Mouse (Mus musculus): Measurements from ENCODE around the gene Supt20. TPM values are rescaled to one million over a fixed set of nuclear protein-coding genes. Genes with fewer than 3 reads are reported as not detected.
"Not testable (repeated sequence)": the region's sequence is repeated elsewhere in the genome, so short reads cannot be mapped to it uniquely, and the experiment has no call there.

Supt20 gene
- total RNA-seq, 2 experiments from 2014 or later: 9.5 to 13.3 TPM

DNA sequence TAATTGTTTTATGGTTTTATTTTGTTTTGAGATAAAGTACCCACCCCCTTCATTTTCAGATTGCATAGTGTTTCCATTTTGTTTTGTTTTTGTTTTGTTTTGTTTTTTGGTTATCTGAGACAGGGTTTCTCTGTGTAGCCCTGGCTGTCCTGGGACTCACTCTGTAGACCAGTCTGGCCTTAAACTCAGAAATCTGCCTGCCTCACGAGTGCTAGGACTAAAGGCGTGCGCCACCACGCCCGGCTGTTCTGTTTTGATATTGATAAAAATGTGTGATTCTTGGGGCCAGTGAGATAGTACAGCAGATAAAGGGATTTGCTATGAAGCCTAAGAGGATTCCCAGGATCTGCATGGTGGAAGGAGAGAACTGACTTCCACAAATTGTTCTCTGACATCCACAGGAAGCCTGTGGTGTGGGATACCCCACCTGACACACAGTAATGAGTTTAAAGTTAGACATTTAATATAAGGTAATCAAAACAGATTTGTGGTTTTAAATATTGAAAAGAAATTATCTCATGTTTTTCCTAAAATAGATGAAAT, 7.2 kb downstream of the Supt20 start:
- no peak for DNase-seq (ENCODE audit: low spot score)

DNA sequence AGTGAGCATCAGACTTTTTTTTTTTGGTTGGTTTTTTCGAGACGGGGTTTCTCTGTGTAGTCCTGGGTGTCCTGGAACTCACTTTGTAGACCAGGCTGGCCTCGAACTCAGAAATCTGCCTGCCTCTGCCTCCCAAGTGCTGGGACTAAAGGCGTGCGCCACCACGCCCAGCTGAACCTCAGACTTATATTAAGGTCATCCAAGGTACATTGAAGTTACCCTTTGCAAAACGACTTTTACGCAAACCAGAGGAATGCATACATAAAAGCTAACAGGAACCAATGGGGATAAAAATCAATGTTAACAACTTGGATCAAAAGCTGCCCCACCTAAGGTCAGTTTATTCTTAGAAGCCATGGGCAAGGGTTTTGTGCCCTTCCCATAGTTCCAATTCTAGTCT, 11.5 kb downstream of the Supt20 start:
- not testable (repeated sequence) for DNase-seq (ENCODE audit: low spot score)

DNA sequence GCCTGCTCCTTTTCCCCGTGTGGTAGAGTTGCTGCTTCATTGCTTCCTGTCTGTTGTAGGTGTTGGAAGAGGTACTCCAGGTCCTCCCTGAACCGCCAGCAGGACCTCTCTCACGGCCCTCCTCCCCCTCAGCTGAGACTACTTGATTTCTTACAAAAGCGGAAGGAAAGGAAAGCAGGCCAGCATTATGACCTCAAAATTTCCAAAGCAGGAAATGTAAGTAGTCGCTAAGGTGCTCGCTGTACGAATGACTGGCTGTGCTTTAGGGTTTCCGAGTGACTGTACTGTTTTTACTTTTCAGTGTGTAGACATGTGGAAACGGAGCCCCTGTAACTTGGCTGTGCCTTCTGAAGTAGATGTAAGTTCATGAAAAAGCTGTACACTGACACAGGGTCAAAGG, 16.4 kb downstream of the Supt20 start:
- no peak for DNase-seq (ENCODE audit: low spot score)

DNA sequence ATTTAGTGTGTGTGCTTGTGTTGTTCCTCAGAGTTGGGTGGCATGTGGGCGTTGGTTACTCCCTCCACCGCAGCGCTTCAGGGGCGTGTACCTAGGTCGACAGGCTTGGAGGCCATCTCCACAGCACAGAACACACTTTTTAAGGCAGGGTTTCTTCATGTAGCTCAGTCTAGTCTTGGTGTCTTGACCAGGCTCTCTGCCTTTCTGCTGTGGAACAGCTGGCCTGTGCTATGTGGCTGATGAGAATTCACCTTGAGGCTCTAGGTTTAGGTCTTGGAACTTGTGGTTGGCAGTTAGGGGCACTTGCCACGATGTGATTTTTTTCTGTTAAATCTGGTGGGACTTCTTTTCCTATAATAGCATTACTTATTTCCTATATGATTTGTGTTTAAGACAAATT, 21.6 kb downstream of the Supt20 start, which contains the start of gene Gm21958:
Gene Gm21958 (minus strand): TSS at position 101 of the 400 bp plus-strand sequence.
- no peak for DNase-seq (ENCODE audit: low spot score)

DNA sequence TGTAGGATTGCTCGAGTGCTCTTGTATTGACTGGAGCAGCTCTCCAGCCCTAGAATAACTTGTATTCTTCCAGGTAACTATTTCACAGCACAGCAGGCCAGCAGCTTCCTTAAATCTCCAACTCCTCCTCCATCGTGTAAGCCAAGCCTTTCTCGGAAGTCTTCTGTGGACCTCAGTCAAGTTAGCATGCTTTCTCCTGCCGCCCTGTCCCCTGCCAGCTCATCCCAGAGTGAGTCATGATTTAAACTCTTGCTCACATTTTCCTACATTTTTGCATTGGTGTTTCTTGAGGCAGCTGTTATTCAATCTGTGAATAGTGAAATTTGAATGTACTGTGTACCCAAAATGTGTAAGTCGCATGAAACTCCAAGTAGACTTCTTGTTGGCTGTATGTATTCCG, 22.9 kb downstream of the Supt20 start:
- no peak for DNase-seq (ENCODE audit: low spot score)

DNA sequence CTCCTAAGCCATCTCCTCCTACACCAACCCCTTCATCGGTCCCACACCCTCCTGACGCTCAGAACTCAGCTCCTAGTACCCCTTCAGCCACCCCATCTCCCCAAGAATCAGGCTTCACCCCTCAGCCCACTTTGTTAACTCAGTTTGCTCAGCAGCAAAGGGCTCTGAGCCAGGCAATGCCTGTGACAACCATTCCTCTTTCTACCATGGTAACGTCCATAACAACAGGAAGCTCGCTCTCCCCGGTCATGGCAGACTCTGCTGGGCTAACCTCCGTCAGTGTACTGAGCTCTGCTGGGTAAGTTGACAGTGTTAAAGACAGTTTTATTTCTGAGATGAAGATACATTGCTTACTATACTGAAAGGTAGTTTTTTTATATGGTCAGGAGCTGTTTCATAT, 24.7 kb downstream of the Supt20 start:
- no peak for DNase-seq (ENCODE audit: low spot score)

DNA sequence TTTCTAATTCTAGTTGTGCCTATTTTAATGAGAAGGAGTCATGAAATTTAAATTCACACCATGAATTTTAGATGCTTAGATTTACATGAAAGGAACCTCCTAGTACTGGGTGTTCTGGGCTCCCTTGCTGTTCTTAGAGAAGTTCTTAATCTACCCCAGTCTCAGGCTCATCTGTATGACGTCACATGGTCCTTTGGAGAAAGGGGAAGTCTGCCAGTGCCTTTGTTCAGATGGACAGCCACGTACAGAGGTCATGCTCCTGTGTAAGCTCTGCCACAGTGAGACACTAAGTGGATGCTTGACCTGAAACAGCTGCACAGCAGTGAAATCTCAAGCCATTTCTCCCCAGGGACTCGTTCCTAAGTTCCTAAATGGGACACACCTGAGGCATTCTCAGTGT, 26.3 kb downstream of the Supt20 start:
- DNase-seq (ENCODE audit: low spot score): no peak

DNA sequence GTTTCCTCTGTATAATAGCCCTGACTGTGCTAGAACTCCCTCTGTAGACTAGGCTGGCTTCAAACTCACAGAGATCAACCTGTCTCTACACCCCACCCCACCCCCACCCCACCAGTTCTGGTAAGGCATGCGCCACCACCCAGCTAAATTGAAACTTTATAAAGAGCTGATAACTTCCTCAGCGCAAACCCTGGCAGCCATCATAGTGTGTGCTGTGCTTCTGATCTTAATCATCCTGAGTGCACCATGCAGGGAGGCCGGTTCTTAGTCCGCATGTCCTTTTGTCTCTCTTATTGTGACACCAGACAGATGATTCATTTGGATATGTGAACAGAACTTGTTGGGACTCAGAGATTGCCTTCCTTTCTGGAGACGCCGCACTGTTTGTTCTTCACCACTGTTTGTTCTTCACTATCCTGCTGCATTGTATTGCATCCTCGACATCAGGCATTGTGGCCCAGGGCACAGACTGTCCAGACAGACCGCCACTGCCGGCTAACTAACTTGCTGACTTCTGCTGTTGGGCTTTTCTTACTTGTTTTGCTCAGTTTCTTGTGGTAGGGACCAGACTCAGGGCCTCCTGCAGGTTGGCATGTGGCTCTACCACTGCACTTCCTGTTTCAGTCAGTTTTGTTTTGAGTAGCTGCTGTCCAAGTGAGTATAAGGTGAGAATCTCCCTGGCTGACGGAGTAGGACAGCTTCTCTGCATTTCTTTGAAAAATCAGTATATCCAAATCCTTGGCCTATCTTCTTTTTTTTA, 31.3 kb downstream of the Supt20 start:
- DNase-seq (ENCODE audit: low spot score): no peak

DNA sequence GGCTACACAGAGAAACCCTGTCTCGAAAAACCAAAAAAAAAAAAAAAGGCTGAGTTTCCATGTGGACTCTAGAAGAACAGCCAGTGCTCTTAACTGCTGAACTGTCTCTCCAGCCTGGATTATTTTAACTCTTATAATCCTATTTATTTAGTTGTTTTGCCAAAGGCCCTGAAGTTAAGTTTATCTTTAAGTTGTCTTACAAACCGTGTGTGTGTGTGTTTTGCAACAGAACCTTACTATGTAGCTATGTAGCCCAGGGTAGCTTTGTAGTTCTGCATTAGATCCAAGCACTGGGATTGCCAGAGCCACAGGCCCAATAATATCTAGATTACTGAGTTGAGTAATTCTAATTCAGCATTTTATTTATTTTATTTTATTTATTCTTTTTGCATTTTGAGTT, 32.7 kb downstream of the Supt20 start:
- DNase-seq (ENCODE audit: low spot score): no peak

DNA sequence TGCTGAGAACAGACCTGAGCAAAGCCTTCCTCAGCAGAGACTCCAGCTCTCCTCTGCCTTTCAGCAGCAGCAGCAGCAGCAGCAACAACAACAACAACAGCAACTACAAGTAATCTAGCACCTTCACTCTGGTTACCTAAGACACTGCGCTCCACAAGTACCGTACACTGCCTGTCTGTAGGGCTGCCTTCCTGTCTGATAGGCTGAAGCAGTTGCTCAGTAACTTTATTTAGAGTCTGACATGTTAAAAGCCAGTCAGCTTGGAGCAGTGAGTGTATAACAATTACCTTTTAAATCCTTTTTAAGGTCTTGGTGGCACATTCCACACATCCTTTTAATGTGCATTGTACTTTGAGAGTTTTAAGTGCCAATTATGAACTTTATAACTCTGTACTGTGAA, 35.0 kb downstream of the Supt20 start:
- DNase-seq (ENCODE audit: low spot score): no peak

DNA sequence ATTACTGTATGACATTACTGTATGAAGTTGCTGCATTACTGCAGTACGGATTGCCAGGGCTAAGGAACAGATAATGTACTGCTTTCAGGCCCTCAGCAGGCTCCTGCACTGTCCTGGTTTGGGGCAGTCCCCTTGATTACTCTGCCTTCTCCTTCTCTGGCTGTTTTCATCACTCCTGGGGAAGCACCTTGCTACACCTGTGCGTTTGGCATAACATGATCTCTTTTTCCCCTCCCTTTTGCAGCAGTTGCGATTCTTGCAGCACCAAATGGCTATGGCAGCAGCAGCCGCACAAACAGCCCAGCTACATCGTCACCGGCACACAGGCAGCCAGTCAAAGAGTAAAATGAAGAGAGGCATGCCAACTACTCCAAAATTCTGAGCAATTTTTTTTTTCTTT, 35.5 kb downstream of the Supt20 start:
- no peak for DNase-seq (ENCODE audit: low spot score)

DNA sequence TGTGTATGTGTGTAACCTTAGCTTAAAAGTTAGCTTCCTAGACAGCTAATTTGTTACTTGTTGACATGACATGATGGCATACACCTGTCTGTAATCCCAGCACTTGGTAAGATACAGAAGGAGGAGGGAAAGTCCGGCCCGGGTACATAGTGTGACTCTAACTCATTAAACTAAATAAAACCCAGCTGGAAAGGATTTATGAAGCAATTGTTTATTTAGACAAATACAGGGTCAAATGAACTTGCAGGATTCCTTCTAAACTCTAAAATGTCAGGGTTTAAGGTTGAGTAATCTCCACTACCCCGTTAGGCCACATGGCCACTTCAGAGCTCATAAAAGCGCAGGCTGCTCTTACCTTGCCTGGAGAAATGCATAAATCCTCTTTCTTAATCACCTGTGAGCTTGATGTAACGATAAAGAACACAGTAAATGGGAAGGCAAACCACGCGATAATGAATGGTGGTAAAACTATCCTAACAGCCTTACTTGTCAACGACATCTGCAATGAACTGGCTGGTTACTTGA, 39.1 kb downstream of the Supt20 start:
- DNase-seq (ENCODE audit: low spot score): no peak

DNA sequence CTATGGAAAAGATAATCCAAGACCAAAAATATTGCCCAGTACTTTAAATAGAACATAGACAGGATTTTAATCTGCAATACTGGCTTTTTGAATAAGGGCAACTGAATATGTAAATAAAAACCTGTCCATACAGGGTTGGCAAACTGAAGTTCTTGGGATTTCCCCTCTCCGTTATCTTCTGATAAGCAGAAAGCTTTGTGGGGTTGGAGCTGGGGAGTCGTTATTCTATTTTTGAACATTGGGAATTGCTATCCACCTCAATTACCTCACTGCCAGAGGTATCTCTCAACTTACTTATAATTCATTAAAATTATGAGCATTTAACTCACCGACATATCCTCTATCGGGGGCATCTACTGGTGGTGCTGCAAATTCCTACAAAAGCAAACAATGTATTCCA, 39.8 kb downstream of the Supt20 start:
- DNase-seq (ENCODE audit: low spot score): no peak

DNA sequence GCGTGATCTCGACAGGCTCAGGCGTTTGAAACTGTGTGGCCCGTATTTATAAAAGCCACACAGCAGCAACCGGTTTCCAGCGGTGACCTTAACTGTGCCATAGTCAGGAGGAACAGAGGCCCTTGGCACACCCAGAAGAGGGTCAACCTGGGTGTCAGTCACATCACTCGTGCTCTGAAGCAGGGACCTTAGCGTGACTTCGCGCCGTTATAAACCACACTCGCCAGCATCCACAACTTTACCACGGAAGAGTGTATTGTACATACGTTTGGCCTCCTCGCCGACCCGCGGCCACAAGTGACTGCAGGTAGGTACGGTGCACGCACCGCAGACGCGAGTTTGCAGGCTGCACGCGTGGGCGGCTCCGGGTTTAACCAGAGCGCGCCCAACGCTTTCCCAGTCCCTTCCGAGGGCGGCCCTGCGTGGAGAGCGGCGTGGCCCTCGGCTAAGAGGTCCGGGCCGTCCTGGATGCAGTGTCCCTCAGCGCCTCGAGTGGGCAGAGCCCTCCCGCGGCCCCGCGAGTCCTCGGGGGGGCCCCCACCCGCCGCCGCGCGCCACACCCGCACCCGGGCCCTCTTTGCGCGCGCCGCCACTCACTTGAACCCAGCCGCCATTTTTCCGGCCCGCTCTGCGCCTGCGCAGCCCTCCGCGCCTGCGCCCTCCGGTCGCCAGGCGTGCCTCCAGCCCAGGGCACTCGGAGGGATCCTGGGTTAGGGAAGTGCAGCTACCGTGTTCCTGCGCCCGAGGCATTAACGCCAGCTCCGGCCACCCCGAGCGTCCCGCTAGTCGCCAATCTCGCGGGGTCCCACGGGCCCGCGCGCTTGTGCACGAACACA, 42.0 kb downstream of the Supt20 start:
- peak; percentile 85 for DNase-seq (ENCODE audit: low spot score)

DNA sequence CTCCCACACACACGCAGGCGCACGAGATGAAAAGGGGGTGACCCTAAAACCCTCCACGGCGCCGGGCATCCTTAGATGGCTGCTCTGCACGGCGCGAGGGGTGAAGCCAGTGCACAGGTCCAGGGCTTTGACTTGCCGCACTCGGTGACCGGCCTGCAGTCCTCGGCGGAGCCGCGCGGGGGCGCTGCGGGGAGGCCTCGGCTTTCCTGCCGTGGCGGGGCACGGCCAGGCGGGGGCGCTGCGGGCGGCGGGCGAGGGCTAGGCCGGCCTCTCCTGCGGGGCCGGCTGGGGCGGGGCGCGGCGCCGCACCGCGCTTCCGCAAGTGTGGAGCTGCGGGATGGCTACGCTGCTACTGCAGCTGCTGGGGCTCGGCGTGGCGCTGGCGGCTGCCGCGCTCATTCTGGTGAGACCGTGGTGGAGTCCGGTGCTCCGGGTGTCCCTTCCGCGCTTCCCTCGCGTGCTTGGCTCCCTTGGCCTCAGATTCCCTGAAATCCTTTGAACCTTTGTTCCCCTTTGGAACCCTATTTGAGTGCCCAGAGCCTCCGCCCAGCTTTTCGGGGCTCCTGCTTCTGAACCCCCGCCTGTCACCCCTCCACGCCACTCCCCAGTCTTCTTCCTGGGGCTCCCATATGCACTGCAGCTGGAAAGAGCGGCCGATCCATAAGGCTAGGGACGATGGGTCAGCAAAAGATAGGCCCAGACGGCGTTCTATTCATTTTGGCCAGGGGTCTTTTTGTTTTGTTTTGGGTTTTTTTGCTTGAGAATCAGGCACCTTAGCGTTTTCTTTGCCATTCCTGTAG, 42.8 kb downstream of the Supt20 start, which contains the start of the genes Exosc8 and Alg5:
Gene Exosc8 (minus strand): TSS at position 147 of the 800 bp plus-strand sequence.
Gene Alg5 (plus strand): TSS at position 293 of the 800 bp plus-strand sequence.
- peak; percentile 90 for DNase-seq (ENCODE audit: low spot score)

DNA sequence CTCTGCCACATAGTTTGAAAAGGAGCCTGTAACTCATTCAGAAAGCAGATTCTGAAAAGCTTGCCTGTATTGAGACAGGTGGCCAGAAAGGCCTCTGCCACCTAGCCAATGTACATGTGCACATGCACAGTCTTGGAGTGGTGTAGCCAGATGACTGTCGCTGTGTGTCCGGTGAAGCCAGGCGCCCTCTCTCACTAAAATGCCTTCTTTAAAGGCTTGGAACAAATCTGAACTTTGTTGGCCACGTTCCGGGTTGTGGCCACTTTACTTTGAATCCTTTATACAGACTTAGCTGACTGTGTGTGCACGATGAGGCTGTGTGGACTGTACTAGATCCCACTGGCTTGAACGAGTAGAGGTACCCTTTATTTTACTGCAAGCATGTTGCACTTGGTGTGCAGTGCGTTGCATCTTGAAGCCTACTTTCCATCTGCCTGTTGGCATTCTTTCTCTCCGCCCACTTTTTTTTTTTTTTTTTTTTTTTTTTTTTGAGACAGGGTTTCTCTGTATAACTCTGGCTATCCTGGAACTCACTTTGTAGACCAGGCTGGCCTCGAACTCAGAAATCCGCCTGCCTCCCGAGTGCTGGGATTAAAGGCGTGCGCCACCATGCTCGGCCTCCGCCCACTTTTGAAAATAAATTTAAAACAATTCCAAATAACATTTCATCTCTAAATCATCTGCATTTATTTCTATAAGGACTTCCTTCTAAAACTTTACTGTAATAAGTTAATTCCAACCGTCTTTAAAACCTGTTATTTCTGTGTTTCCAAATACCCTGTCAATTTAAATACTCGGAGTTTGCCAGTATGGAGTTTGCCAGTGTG, 43.7 kb downstream of the Supt20 start:
- DNase-seq (ENCODE audit: low spot score): no peak

DNA sequence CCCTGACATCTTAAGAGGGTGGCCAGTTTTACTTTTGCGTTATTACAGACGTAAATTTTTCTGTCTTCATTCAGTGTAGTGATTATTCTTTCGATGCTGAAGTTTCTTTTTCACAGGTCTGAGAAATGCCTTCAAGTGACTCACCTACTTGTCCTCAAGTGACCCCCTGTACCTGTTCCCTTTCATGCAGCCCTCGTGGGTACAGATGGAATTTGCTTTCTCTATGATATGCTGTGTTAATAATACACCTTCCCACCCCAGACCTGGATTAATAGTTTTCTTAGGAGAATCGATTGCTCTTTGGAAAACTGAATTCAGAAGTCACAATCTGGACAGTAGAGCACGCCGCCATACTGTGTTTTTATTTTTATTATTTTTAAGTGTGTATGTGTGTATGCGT, 44.7 kb downstream of the Supt20 start:
- no peak for DNase-seq (ENCODE audit: low spot score)

DNA sequence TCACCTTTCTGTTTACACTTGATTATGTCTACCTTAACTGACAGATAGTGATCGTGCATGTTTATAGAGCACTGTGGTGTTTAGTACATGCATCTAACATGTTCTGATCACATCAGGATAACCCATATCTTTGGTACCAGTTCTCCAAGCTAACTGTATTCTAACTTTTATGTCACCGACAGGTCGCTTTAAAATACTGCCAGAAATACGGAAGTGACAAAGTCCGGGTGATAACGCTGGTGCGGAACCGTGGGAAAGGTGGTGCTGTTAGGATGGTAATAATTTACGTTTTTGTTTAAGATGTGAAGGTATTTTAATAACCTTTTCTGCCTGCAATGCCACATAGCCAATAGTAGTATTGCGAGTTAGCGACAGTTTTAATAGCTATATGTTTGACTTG, 49.4 kb downstream of the Supt20 start:
- no peak for DNase-seq (ENCODE audit: low spot score)

DNA sequence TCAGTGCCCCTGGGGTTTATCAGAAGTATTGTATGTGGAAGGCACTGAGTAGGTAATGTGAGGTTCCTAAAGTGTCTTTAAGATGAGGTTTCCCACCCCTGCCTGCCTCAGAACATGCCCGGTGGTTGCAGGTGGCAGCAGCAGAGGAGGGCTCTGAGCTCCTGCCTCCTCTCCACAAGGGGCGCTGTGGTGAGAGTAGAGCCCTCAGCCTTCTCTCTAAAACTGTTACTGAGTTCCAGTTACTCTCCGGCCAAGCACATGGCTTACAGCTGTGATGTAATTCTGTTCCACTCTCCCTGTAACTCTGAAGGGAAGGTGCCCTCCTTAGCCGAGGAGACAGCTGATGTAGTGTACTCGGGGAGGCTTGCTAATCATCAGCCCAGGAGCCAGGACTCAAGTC, 53.2 kb downstream of the Supt20 start:
- no peak for DNase-seq (ENCODE audit: low spot score)

DNA sequence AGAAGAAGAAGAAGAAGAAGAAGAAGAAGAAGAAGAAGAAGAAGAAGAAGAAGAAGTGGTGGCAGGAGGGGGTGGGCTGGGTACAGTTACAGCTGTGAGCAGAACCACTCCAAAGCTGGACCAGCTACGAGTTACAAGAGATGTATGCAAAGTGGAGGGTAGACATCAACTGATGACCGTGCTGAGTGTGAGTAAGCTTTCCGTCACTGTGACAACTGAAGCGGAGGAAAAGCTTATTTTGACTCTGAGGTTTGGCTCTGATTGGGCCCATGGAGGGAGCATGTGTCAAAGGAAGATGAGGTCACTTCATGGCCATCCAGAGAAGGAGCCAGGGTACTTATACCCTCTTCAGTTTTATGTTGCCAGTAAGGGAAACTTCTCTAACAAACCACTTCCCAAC, 60.8 kb downstream of the Supt20 start:
- DNase-seq (ENCODE audit: low spot score): no peak
